8 mouse cellular contexts compared by ENCODE assay signal in the genomic region with DNA sequence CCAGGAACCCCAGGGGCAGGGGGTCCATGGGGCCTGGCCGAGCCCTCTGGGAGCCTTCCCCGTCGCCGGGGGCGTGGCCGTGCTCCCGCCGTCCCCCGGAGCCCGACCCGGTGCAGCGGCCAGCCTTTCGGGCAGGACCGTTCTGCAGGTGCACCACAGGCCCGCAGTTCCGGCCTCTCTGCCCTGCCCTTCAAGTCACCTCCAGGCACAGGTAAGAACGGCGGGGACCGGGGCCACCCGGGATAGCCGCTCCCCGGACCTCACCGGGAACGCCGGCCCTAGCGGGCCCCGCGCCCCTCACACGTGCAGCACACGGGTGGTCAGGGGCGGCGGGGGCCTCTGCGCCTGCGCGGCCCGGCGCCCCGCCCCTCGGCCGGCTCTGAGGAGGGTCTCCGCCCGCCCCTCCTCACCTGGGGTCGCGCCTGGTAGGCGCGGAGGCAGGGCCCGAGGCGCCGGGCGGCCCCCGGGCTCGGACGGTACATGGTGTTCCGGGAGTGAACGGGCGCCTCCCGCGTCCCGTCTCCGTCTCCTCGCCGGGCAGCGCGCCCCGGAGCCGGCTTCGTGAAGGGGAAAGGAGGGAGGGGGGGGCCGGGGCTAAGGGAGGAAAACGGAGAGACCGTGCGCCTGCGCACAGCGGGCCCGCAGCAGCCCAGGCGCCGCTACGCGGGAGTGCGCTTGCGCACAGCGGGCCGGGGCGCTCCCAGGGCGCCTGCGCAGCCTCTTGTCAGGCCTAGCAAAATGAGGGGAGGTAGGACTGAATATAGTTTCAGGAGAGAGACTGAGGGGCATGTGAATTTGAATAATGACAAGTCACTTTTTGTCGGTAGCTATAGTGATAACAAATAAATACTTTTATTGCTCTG. TPM values are rescaled to one million over a fixed set of nuclear protein-coding genes. Genes with fewer than 3 reads are reported as not detected.
DNase-seq lines count a peak whose midpoint lies in the region; ATAC-seq and TF ChIP-seq lines count a peak whose summit lies in the region.

Gene 2310061I04Rik (minus strand): TSS at position 651 of the 863 bp plus-strand sequence.

- peak within 1 kb of the TSS; percentile 84 for H3K27ac ChIP-seq in MEL (ENCODE audit: control insufficient read depth, low read depth, low read length)
- H3K27ac ChIP-seq in cerebellum, adult 2 months (ENCODE audit: insufficient read depth, low read length): peak within 1 kb of the TSS; percentile 98
- peak within 1 kb of the TSS; percentile 91 for H3K27ac ChIP-seq in forebrain, postnatal 0 days (ENCODE audit: low read depth, low read length)
- peak within 1 kb of the TSS; percentile 99 for H3K27ac ChIP-seq in neural tube, embryonic 15.5 days (replicated peaks)

- under 1% methylated on average over 68 of the region's 86 CpGs for WGBS in cerebellum, adult 2 months
- WGBS in forebrain, postnatal 0 days: 4% methylated on average over 61 of the region's 86 CpGs
- WGBS in lung, adult 2 months: 1% methylated on average over 86 of the region's 86 CpGs
- 1% methylated on average over 75 of the region's 86 CpGs for WGBS in neural tube, embryonic 15.5 days

- intact Hi-C loops in heart, postnatal 36 days (cut with DNase I): loop anchor here (1.0 kb wide), 1 partner anchor 16 kb away; no protein-coding TSS in a partner anchor

- H3K4me1 ChIP-seq in MEL (ENCODE audit: control insufficient read depth in 1 of 2, insufficient read depth in 2 of 2, low read length in 2 of 2): peaks cover 4 to 40% of the 10 kb centered on the region in 2 experiments; a peak in 3 of 4 replicates
- peaks cover 18% of the 10 kb centered on the region for H3K4me1 ChIP-seq in cerebellum, adult 2 months (ENCODE audit: control insufficient read depth, insufficient read depth, low read length)
- H3K4me1 ChIP-seq in forebrain, postnatal 0 days (ENCODE audit: insufficient read depth): peaks cover 9% of the 10 kb centered on the region
- H3K4me1 ChIP-seq in lung, adult 2 months (ENCODE audit: control insufficient read depth, insufficient read depth, low read length): peaks cover 7% of the 10 kb centered on the region; the same call in 1 of the 2 replicates
- peaks cover 29% of the 10 kb centered on the region for H3K4me1 ChIP-seq in neural tube, embryonic 15.5 days

- H3K4me2 ChIP-seq in forebrain, postnatal 0 days (ENCODE audit: low read depth): peak within 1 kb of the TSS; percentile 97
- peak within 1 kb of the TSS; percentile 100 for H3K4me2 ChIP-seq in neural tube, embryonic 15.5 days

- peak within 1 kb of the TSS; percentile 93 for H3K4me3 ChIP-seq in MEL (ENCODE audit: control insufficient read depth in 1 of 2, insufficient read depth in 1 of 2, low read depth in 2 of 2, low read length in 2 of 2)
- peak within 1 kb of the TSS; percentile 91 for H3K4me3 ChIP-seq in cerebellum, adult 2 months (replicated peaks; ENCODE audit: insufficient read depth, low read depth, low read length)
- peak within 1 kb of the TSS; percentile 76 for H3K4me3 ChIP-seq in forebrain, postnatal 0 days (ENCODE audit: low read depth, low read length)
- H3K4me3 ChIP-seq in lung, adult 2 months (replicated peaks; ENCODE audit: extremely low read depth, low read depth, low read length): peak within 1 kb of the TSS; percentile 79
- H3K4me3 ChIP-seq in neural tube, embryonic 15.5 days (replicated peaks): peak within 1 kb of the TSS; percentile 87

- H3K79me2 ChIP-seq in MEL (ENCODE audit: control insufficient read depth, insufficient read depth, low read length, poor library complexity): peaks cover 22% of the 10 kb centered on the region

- ATAC-seq in forebrain, postnatal 0 days: peak; percentile 96
- ATAC-seq in neural tube, embryonic 15.5 days (ENCODE audit: low FRiP score): peak; percentile 95

- no peak for TF ChIP-seq RAD21 in MEL (IDR thresholded peaks at IDR 0.05; ENCODE audit: low read depth, low read length)

- peaks cover 3 to 31% of the 10 kb centered on the region in 2 experiments; a peak in 3 of 4 replicates for H3K36me3 ChIP-seq in MEL (ENCODE audit: control insufficient read depth in 1 of 2, insufficient read depth in 2 of 2, low read length in 2 of 2)
- H3K36me3 ChIP-seq in forebrain, postnatal 0 days (ENCODE audit: insufficient read depth): peaks cover 63% of the 10 kb centered on the region
- peaks cover 66% of the 10 kb centered on the region for H3K36me3 ChIP-seq in neural tube, embryonic 15.5 days

- DNase-seq in MEL (ENCODE audit: low read depth, low spot score): peak; percentile 94
- DNase-seq in cerebellum, adult 2 months: peak; percentile 94 to 95
- DNase-seq in forebrain, postnatal 0 days: peak; percentile 98
- DNase-seq in heart, postnatal 36 days: peak; percentile 91 to 92
- peak; percentile 91 to 93 for DNase-seq in layer of hippocampus, adult 18-20 months (ENCODE audit: low spot score in 2 of 2)
- DNase-seq in lung, adult 2 months: peak; percentile 80
- DNase-seq in testis, postnatal 10 days (ENCODE audit: low spot score): peak; percentile 92

- H3K9ac ChIP-seq in MEL (ENCODE audit: control insufficient read depth, low read depth, low read length, poor library complexity, severe bottlenecking): peak within 1 kb of the TSS; percentile 99
- H3K9ac ChIP-seq in forebrain, postnatal 0 days: peak within 1 kb of the TSS; percentile 79
- H3K9ac ChIP-seq in neural tube, embryonic 15.5 days (replicated peaks): peak within 1 kb of the TSS; percentile 90

- 0 out of 6 replicates have a peak, but pooled peaks of 1 of the 3 experiments have one; percentile 1 for TF ChIP-seq CTCF in MEL (IDR thresholded peaks at IDR 0.05 in 2 of 3, conservative IDR thresholded peaks at IDR 0.05 in 1 of 3; ENCODE audit: control insufficient read depth in 1 of 3, insufficient read depth in 1 of 3, low read depth in 2 of 3, low read length in 3 of 3, poor library complexity in 1 of 3, severe bottlenecking in 1 of 3)
- TF ChIP-seq CTCF in cerebellum, adult 2 months (IDR thresholded peaks at IDR 0.05; ENCODE audit: borderline replicate concordance, insufficient read depth, low read depth, low read length): no peak
- no peak for TF ChIP-seq CTCF in forebrain, postnatal 0 days (IDR thresholded peaks at IDR 0.05; ENCODE audit: low read depth)
- no peak for TF ChIP-seq CTCF in lung, adult 2 months (IDR thresholded peaks at IDR 0.05; ENCODE audit: insufficient read depth, low read length)

- H3K27me3 ChIP-seq in MEL (ENCODE audit: control insufficient read depth in 1 of 2, insufficient read depth in 2 of 2, low read length in 2 of 2): no peaks in the 10 kb centered on the region
- no peaks in the 10 kb centered on the region for H3K27me3 ChIP-seq in cerebellum, adult 2 months (ENCODE audit: control insufficient read depth, insufficient read depth, low read length)
- no peaks in the 10 kb centered on the region for H3K27me3 ChIP-seq in forebrain, postnatal 0 days (ENCODE audit: insufficient read depth, low read length)
- H3K27me3 ChIP-seq in neural tube, embryonic 15.5 days (replicated peaks): no peaks in the 10 kb centered on the region

- no peaks in the 10 kb centered on the region for H3K9me3 ChIP-seq in MEL (replicated peaks; ENCODE audit: insufficient read depth, low read length)
- H3K9me3 ChIP-seq in forebrain, postnatal 0 days (ENCODE audit: low read length): no peaks in the 10 kb centered on the region
- no peaks in the 10 kb centered on the region for H3K9me3 ChIP-seq in neural tube, embryonic 15.5 days (replicated peaks)

- peak; percentile 68 to 72; a peak in 3 of 4 replicates for TF ChIP-seq POLR2A in MEL (IDR thresholded peaks at IDR 0.05; ENCODE audit: control insufficient read depth in 1 of 2, insufficient read depth in 1 of 2, low read depth in 1 of 2, low read length in 2 of 2, poor library complexity in 1 of 2)
- TF ChIP-seq POLR2A in cerebellum, adult 2 months (IDR thresholded peaks at IDR 0.05; ENCODE audit: borderline replicate concordance, insufficient read depth, low read length): peak; percentile 74; the same call in 1 of the 2 replicates
- TF ChIP-seq POLR2A in lung, adult 2 months (IDR thresholded peaks at IDR 0.05; ENCODE audit: borderline replicate concordance, extremely low read depth, low read depth, low read length): no peak

- TF ChIP-seq EP300 in MEL (IDR thresholded peaks at IDR 0.05; ENCODE audit: low read depth in 1 of 2, low read length in 2 of 2): no peak

TF ChIP-seq in MEL, 35 proteins besides CTCF, POLR2A, EP300 and RAD21 (continues in another document):
- TF ChIP-seq NELFE (IDR thresholded peaks at IDR 0.05; ENCODE audit: low read depth, low read length) (peak; percentile 68), ELF1 (IDR thresholded peaks at IDR 0.05; ENCODE audit: low read depth, low read length) (0 out of 2 replicates have a peak, but pooled peaks have one; percentile 31), BHLHE40 (IDR thresholded peaks at IDR 0.05; ENCODE audit: borderline replicate concordance, low read depth, low read length) (peak; percentile 88; the same call in 1 of the 2 replicates), ETS1 (IDR thresholded peaks at IDR 0.05; ENCODE audit: low read depth, low read length) (no peak), TCF12 (IDR thresholded peaks at IDR 0.05; ENCODE audit: low read depth, low read length) (peak; percentile 46; the same call in 1 of the 2 replicates), TBP (IDR thresholded peaks at IDR 0.05; ENCODE audit: low read depth, low read length) (peak; percentile 68; the same call in 1 of the 2 replicates), SIN3A (IDR thresholded peaks at IDR 0.05; ENCODE audit: low read length) (peak; percentile 76), MAZ (IDR thresholded peaks at IDR 0.05; ENCODE audit: low read depth, low read length) (peak; percentile 93), HCFC1 (IDR thresholded peaks at IDR 0.05; ENCODE audit: low read depth, low read length) (peak; percentile 76), TAL1 (IDR thresholded peaks at IDR 0.05; ENCODE audit: low read length) (no peak), ZMIZ1 (IDR thresholded peaks at IDR 0.05; ENCODE audit: low read depth, low read length) (0 out of 2 replicates have a peak, but pooled peaks have one; percentile 75), USF2 (IDR thresholded peaks at IDR 0.05; ENCODE audit: borderline replicate concordance in 1 of 2, insufficient read depth in 1 of 2, low read depth in 1 of 2, low read length in 2 of 2) (no peak), CHD2 (IDR thresholded peaks at IDR 0.05; ENCODE audit: low read length) (no peak), ZC3H11A (IDR thresholded peaks at IDR 0.05; ENCODE audit: low read depth, low read length) (no peak)

RNA-seq across cellular contexts. Expression of gene 2310061I04Rik, which starts in this region (rescaled TPM):
- total RNA-seq in MEL (2012; rRNA removed): 10.9 and 11.4 TPM in 2 replicates
- 100 to 1,000 TPM in 1 of 2 experiments, not detected in 1; 106 TPM for polyA plus RNA-seq in MEL (2012; ENCODE audit: insufficient read depth in 1 of 2, insufficient read length in 2 of 2, low read depth in 1 of 2, low replicate concordance in 2 of 2, missing spikeins in 1 of 2)
- polyA plus RNA-seq in cerebellum, adult 2 months (2012; rRNA removed): 161 and 173 TPM in 2 replicates
- total RNA-seq in forebrain, postnatal 0 days (2014; rRNA removed): 31.6 and 32.8 TPM in 2 replicates
- 56.7 and 66.3 TPM in 2 replicates for polyA plus RNA-seq in forebrain, postnatal 0 days (2015; fragmentation: Nextera tagmentation; extraction: Ambion mirVana)
- total RNA-seq in heart, postnatal 36 days (2021): 100 to 1,000 TPM; 109 to 112 TPM
- 10 to 100 TPM; 52.9 to 56.7 TPM for total RNA-seq in layer of hippocampus, adult 18-20 months (2021)
- 36.1 and 38.1 TPM in 2 replicates for polyA plus RNA-seq in lung, adult 2 months (2012; rRNA removed)
- 59.2 and 75.2 TPM in 2 replicates for polyA plus RNA-seq in neural tube, embryonic 15.5 days (2015; fragmentation: Nextera tagmentation; extraction: Ambion mirVana)

Comparison
In these comparisons a context has a peak if more than half of its experiments do, and no peak if none do; other contexts are left out.
1. Peak in every context shown above with its lines: DNase-seq, ATAC-seq, H3K4me3 ChIP-seq and H3K27ac ChIP-seq.